Mouse (Mus musculus) olfactory bulb, adult 2 months (tissue): ENCODE measurements at regions not wholly inside any gene's neighbourhood (a gene's known extent, or its start where the extent isn't known, plus 50 kb on each side); places are given as distances from the start of the nearest gene placed in this dataset.

Experiments used
- CTCF ChIP-seq: fragments of 200-500 bp; IDR thresholded peaks from 2 replicates; pipeline ENCODE4 v1.5.1; 2012; ENCODE audit warnings: low read depth, mild to moderate bottlenecking, low read length, moderate library complexity; ENCODE audit not compliant: insufficient read depth
- POLR2A ChIP-seq: fragments of 200-500 bp; IDR thresholded peaks from 2 replicates; pipeline ENCODE4 v1.6.1; 2012; ENCODE audit warnings: mild to moderate bottlenecking, low read depth, low read length, moderate library complexity; ENCODE audit not compliant: insufficient read depth

DNA sequence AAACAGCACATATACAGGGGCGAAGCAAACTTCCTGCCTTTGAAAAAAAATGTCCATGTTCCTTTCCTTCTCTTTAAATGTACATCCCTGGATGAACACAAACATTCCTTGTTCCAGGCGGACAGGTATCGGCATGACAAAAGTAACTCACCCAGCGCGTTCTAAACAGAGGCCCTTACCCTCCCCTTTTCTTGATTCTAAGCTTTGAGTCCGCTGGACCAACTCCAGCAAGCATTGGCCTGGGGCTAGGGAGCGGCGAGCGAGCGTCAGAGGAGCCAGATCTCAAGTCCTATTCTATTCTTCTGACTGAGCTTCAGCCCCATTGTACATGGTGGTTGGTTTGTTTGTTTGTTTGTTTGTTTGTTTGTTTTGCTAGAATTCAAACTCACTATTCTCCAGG, 60.9 kb upstream of the Med14 start:
- TF ChIP-seq CTCF (no peak), POLR2A (no peak)
